Mouse (Mus musculus) thymus, postnatal 14 days (tissue): ENCODE data around the gene Nln.

Source experiments
- DNase-seq: peaks from one replicate; pipeline ENCODE4 v3.0.0; 2021

Gene Nln

DNA sequence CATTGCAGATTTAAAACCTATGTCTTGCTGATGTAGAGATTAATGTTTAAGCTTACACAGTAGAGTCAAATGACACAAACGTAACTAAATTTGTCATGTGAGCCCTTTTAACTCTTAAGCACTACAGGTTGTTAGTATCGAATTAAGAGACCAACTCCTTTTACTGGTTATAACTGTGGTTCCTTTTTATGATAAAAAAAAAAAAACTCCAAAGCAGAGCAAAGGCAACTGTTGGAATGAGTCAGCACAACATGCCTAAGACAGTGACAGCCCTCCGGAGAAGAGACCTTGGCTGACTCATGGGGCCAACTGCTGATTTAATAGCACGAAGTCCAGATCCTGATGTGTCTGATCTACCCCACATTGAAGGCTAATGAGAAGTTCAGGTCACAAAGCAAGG lies 68.5 kb downstream of the Nln start:
- no peak for DNase-seq

DNA sequence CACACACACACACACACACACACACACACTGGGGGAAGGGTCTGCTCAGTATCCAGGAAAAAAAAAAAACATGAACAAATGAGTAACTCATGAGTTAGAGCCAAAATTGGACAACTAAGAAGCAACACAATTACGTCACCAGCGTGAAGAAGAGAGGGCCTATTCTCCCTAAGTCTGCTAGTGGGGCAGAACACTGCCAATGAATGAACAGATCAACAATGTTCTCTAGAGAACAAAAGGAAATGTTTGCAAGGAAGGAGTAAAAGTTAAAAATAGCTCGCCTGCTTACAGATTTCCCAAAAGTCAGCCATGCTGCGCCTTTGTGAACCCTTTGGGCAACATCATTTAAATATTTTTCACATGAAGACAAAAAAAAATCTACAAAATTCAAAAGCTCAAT lies 69.6 kb downstream of the Nln start:
- no peak for DNase-seq

GRCm38 (mm10) chr13:104038891-104039290 lies 70.5 kb downstream of the Nln start:
- no peak for DNase-seq

- DNase-seq = no peak
These were observed 71.1 kb downstream of the Nln start for GRCm38 (mm10) chr13:104038358-104038757.

DNA sequence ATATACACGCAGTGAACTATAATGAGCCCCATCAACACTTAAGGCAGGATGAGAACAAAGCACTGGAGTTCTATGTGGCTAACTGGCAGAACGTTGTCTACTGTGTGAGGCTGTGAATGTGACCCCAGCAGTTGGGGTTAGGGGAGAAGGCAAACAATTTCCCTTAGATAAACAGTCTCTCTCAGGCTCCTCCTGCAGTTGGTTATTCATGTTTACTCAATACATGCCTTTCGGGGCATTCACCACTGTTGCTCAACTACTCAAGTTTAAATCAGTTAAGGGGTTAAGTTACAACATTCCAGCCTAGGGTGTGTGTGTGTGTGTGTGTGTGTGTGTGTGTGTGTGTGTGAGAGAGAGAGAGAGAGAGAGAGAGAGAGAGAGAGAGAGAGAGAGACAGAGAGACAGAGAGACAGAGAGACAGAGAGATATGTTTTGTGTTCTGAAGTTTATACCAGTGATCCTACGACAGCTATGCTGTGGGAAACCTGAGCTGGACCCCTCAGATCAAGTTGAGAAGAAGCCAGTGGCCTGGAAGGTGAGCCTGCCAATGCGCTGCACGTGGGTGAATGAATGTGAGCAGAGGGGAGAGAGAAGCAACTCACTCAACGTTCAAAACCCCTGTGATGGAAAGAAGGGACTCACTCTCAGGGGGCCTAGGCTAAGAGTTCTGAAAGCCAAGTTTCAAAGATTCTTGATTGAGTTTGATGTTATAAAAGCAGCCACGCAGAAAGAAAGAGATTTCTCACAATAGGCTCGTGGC lies 71.7 kb downstream of the Nln start:
- no peak for DNase-seq

- no peak for DNase-seq
These were observed 72.7 kb downstream of the Nln start for GRCm38 (mm10) chr13:104036494-104037290.

GRCm38 (mm10) chr13:104035651-104036050 lies 73.8 kb downstream of the Nln start:
- no peak for DNase-seq

- no peak for DNase-seq
These were observed 74.6 kb downstream of the Nln start for GRCm38 (mm10) chr13:104034854-104035253.

DNA sequence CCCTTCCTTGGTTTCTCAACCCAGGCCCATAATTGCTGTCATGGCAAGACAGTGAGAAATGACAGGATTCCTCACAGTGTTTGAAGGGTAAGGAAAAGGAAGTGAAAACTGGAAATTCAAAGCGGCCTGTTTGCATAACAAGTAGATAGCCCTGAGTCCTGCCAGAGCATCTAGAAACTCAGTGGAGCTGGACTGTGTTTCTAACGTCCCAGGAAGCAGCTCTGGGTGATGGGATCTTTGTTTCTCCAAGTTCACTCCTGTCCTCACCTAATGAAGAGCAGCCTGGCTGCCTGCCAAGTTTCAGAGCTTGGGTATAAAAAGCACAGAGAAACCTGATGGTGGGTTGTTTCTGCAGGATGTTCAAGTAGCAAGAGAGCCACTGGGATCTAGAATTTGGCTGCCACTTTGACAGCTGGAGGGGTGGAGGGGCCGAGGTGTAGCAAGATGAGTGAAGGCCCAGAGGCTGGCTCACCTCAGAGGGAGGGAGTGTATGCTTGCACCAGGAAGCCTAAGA lies 76.7 kb downstream of the Nln start:
- no peak for DNase-seq

GRCm38 (mm10) chr13:104031821-104032331 lies 77.5 kb downstream of the Nln start:
- DNase-seq = no peak

- no peak for DNase-seq
These were observed 78.5 kb downstream of the Nln start for GRCm38 (mm10) chr13:104030956-104031355.

DNA sequence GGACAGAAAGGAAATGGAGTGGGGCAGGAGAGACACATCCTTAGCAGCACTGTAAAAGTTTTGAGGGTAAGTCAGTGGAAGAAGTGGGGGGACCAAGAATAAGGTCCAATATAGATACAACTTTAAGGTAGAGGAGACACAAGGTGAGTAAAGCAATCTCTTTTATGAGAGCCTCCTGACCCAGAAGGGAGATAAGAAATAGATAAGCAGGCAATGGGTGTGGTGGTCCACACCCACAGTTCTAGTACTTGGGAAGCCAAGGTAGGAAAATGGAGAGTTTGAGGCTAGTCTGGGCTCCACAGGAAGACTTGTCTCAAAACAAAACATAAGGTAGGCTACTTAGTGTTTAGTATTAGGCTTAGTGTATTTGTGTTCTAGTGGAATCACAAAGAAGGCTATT lies 79.9 kb downstream of the Nln start:
- DNase-seq = no peak

DNA sequence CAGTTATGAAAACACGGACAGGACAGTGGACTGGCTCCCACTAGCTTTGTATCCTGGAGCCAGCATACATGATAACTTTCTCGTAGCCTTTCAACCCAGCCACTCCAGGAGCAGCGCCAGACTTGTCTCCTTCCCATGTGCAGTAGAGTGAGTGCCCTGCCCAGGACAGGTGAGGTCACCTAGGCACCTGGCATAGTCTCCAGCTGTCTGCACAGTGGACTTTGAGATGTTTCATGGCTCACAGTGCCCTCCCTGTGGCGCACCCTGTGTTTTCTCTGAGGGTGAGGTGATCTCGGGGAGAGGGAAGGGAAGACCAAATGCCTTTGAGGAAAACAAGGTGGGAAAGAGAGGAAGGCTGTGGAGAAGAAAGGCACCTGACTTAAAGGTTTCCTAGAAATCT lies 80.3 kb downstream of the Nln start:
- DNase-seq = no peak

DNA sequence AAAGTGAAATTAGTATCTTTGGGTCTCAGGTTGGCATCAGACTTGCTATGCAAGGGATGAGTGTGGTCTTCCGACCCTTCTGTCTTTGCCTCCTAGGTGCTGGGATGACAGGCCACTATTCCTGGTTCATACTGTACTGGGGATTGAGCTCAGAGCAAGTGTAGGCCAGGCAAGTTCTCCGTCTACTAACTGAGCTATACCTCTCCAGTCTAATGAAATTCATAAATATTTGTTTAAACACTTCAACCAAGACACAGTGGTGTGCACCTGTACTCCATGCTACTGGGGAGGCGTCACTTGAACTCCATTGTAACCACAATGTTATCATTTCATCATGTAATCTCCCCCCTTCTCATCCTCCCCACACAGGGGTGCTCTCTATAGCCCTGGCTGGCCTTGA lies 82.9 kb downstream of the Nln start:
- DNase-seq = no peak

DNA sequence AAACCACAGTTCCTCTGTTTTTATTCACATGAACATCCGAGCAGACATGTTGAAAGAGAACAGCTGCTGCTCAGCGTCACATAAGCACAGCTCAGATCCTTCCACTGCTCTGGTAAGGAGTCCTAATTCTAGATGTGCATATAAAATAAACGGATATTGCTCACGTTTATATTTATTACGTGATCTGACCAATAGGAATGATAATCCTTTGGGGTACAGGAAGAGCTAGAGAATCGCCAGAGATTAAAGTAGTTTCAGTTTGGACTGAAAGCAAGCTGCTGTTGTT lies 83.8 kb downstream of the Nln start:
- DNase-seq = no peak

DNA sequence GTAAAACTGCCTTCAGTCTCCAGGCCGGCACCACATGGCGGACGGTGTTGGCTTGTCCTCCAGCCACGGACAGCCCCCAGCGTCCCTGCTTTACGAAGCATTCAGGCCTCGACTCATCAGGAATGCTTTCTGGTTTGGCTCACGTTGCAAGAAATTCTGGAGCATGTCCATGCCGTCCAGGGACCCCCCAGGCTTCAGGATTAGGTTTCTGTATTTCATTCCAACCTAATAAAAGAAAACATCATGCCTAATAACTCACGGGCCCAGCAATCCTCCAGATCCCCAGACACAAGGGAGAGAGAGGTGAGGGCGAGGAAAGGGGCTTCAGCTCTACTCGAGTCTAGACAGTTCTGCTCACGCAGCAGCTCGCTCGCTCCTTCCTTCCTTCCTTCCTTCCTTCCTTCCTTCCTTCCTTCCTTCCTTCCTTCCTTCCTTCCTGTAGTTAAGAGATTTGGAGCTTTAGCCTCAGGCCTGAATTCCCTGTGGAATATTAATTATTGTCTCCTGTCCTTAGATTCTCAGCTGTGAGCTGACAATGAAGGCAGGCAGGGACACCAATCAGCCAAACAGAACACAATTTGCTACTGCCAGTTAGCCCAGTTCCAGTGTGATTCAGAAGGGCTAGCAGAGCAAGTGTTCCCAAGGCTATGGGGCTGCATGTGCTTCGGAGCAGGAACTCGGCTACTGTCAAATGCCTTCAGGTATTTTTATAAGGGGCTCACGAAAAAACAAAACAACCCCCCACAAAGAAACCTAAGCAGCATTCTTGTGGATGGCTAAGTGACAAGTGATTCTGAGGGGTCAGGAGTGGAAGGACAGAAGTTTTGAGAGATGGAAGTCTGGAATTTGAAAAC lies 84.3 kb downstream of the Nln start:
- no peak for DNase-seq

DNA sequence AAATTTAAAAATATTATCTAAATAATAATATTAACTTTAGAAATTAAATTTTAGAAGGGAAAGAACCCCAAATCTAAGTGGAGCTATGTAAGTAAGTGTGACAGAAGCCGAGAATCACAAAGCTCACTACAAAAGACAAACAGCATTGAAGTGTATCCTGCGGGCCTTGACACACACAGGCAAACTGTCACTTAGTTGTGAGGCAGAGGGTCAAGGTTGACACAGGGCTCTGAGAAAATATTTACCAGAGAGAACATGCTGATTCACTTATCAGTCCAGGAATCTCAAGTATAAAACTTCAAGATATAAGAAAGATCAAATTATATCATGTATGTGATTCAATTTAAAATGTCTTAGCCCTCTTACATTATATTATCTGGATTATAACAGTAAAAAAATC lies 85.1 kb downstream of the Nln start:
- no peak for DNase-seq

- no peak for DNase-seq
These were observed 86.0 kb downstream of the Nln start for GRCm38 (mm10) chr13:104023356-104023911.

DNA sequence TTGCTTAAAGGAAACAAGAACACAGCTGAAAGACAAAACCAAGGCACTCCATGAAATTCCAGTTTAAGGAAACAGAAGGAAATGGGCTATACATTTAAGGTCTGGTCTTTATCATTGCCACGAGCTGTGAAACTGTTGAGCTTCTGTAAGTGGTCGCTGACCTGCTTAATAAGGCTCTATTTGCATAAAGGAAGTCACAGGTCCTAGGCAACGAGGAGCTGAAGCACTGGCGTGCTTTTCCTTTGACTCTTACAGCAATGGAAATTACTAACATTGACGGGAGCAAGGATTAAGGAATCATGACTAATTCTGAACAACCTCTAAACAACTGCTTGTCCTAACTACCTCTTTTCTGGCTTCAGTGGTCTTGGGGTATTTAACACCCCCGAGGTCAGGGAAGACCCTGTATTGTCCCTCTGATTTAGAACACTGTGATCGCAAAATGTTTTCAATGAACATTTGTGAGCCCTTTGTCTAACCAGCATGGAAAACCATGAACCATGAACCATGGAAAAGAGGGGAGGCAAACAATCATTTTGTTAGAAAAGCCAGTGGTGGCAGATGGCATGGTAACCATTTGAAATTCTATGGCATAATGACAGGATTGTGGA lies 90.8 kb downstream of the Nln start:
- DNase-seq = no peak

- no peak for DNase-seq
These were observed 93.9 kb downstream of the Nln start for GRCm38 (mm10) chr13:104015246-104016105.

DNA sequence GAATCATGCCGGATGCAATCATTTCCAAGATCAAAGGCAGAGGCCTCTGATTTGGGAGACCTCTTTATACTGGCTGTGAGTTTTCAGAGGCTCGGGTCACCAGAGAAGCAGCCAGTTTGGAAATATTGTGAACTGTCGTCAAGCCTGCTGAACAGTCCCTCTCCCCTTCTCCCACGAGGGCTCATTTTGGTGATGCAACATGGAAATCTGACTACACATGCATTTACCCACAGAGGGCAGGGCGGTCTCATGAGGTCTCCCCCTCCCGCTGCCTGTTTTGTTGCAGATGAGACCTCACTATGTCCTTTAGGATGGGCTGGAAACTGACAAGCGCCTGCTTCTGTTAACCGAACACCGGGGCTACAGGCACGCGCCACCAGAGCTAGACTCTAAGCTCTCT lies 95.4 kb downstream of the Nln start:
- no peak for DNase-seq

DNA sequence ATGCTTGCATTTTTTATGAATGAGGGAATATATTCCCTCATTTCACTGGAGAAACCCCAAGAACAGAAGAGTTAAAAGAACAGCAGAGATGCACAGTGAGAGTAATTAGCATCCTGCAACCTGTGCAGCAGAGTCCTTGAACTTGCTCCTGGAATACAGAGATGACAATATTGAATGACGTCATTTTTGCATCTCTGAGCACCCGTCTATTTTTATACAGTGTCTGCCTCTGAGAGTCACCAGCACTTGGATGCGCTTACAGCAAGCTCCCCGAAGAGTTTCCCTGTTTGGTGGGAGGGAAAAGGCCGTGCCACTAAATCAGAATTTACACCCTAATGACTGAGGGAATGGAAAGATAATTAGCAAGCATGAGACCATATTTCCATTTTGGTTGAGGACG lies 96.0 kb downstream of the Nln start:
- no peak for DNase-seq
